Mouse (Mus musculus) thymus, postnatal 4 days (tissue): ENCODE measurements around the gene Olfr320.
"Not testable (repeated sequence)": the region's sequence is repeated elsewhere in the genome, so short reads cannot be mapped to it uniquely, and the experiment has no call there.

Experiments
- DNase-seq: peaks from one replicate; pipeline ENCODE4 v3.0.0; 2021

Olfr320 gene

GRCm38 (mm10) chr11:58680799-58681198 lies at the start of gene Olfr320:
Olfr320 (plus strand) TSS chr11:58681099.
- no peak for DNase-seq

DNA sequence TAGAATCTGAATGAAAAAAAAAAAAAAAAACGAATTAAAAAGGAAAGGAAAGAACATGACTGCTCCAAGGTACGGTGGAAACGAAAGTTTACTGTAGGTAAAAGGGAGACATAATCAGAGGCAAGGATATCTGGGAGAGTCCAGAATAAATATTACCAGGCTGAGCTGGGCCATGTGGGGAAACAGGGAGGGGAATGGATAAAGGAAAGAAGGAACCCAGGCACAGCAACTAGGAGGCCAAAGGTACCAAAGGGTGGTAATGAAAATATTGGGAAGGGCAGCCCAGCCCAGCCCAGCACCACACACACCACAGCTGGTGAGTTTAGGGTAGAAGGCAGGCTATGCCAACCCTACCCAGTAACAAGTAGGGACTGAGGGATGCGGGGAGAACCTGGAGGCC lies 46.0 kb upstream of the Olfr320 start:
- no peak for DNase-seq

- peak; percentile 72 for DNase-seq
Measured at GRCm38 (mm10) chr11:58636376-58636977, 44.4 kb upstream of the Olfr320 start.

- no peak for DNase-seq
Measured at GRCm38 (mm10) chr11:58638176-58638701, 42.7 kb upstream of the Olfr320 start.

- DNase-seq = peak; percentile 19
Measured at GRCm38 (mm10) chr11:58640272-58640867, 40.5 kb upstream of the Olfr320 start, which contains the start of gene Trim58. Trim58 (plus strand) TSS chr11:58640465.

DNA sequence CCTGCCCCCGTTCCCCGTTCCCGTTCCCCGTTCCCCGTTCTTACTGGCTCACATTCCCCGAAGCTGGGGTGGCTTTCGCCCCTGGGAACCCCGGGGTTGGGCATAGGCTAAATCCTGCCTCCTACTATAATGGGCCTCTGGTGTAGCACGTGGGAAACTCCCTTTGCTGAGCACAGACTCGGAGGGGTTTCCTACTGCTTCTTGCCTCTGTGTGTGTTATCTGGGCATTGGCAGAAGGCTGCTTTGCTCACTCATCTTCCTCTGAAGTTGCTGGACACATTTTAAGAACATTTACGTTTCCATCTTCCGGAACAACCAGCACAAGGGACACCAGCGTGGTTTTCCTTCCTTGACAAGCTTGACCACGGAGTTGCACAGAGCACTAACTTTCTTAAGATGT lies 39.8 kb upstream of the Olfr320 start:
- no peak for DNase-seq

DNA sequence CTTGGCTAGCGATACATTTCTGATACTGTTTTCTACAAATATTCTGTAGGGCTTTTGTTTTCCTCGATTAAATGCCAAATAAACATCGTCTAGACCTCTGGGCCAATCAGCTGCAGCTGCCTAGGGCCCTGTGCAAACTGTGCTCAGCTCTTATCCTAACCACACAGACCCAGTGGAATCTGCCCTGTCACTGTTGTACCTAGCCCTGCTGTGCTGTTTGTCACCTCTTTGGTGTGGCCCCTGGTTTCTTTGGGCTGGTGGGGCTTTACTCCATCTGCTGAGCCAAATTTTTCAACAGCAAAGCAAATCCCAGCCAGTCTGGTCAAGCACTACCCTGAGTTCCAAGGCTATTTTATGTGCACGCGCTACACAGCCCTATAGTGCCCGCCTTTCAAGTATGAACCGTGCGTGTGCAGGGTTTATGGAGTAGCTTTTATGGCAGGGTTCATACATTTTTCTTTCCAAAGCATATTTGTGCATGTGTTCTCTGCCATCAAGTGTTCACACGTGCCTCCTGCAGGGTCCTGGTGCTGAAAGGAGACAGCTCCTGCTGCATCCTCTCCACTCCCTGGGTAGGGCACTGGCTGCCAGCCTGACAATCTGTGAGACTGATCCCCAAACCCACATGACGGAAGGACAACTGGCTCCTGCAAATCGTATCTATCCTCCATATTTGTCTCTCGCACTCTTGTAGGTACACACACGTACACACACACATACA lies 39.1 kb upstream of the Olfr320 start:
- no peak for DNase-seq

- peak; percentile 85 for DNase-seq
Measured at GRCm38 (mm10) chr11:58643350-58643749, 37.5 kb upstream of the Olfr320 start.

DNA sequence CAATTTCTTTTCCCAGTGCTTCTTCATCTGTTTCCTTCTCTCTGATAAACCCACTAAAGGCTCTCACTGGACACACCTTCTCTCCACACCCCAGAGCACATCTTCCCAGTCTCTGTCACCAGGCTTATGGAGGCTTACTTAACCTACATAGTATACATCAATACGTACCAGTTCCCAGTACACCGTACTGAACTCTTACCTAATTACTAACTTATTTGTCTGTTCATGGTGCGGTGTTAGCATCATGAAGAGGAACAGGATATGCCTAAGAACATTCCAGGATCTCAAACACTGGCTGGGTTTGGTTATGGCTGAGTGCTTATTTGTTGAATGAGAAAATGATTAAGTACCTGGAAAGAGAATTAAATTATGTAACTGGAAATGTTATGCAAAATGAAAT lies 25.7 kb upstream of the Olfr320 start:
- no peak for DNase-seq

- no peak for DNase-seq
Measured at GRCm38 (mm10) chr11:58658596-58658995, 22.3 kb upstream of the Olfr320 start, which contains the start of gene Olfr322. Olfr322 (plus strand) TSS chr11:58658782.

DNA sequence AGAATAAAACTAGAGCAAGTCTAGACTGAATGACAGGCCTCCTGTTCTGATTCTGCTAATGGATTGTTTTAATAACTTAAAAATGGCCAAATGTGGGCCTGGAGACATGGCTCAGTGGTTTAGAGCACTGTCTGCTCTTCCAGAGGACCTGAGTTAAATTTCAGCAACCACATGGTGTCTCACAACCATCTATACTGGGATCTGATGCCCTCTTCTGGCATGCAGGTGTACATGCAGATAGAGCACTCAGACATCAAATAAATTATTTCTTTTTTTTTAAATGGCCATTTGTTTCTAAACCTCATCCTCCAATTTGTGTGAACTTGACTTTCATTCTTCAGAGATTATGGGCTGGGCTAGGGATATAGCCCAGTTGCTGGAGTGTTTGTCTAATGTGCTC lies 11.6 kb upstream of the Olfr320 start:
- no peak for DNase-seq

DNA sequence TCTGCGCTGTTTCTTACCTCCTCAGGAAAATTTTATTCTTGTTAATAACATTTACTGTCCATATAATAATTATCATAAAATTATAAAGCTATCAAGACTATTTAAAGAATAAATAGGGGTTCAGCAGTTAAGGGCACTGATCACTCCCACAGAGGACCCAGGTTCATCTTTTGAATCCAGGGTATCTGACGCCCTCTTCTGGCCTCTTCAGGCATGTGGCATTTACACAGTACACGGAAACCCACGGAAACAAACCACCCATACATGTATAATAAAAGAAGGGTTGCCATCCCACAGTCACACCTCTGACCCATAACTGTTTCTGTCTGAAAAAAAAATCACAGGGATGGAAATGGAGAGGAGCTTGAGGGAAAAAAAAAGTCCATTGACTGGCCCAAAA lies 9.1 kb upstream of the Olfr320 start:
- no peak for DNase-seq

DNA sequence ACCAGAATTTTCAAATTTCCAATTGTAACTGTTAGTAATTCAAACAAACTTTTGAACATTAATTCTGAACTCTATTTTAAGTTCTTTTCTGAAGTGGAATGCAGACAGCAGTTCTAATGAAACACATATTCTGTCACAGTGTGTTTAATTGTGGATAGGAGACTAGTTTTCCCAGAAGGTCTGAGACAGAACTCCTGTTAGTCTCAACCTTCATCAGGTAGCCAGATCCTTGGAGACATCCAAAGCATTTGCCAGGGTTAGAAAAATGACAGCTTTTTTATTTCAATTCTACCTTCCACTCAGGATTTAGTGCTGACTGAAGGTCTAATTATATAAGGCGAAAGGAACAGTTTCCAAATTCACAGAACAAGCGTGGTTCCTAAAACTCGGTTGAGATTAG lies 18.0 kb downstream of the Olfr320 start, which contains the start of gene Olfr319:
TSS of gene Olfr319 (plus strand) at position 301 of the 400 bp plus-strand sequence.
- no peak for DNase-seq

DNA sequence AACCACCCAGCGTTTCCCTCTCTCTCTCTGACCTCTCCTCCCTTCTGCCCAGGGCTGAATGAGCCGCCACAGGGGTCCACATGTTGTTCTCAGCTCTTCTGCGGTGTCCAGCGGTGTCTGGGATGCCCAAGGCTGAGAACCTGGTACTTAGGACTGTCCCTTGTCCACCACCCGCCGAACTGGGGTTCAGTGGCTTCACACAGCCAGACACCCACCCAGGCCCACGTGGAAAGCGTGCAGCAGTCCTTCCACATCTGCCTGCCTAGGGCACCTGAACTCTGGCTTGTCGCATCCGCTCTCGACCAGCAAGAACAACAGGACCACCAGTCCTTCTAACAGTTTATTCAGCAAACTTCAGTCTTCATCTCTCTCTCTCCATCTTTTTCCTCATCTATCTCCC lies 28.2 kb downstream of the Olfr320 start:
- DNase-seq = no peak

DNA sequence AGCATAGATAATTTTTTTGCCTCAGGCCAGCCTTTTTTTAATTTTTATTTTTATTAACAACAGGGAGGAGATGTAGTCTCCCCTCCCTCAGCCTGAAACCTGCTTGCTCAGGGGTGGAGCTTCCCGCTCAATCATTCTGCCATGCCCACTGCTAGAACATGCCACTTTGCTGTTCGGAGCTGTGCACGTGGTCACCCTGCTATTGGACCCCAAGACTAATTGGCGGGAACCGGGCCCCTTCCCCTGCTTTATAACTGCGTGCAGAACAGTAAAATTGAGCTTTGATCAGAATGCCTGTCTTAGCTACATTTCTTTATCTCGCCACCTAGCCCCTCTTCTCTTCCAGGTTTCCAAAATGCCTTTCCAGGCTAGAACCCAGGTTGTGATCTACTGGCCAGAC lies 36.8 kb downstream of the Olfr320 start:
- DNase-seq = not testable (repeated sequence)

GRCm38 (mm10) chr11:58719701-58720100 lies 38.8 kb downstream of the Olfr320 start:
- no peak for DNase-seq

DNA sequence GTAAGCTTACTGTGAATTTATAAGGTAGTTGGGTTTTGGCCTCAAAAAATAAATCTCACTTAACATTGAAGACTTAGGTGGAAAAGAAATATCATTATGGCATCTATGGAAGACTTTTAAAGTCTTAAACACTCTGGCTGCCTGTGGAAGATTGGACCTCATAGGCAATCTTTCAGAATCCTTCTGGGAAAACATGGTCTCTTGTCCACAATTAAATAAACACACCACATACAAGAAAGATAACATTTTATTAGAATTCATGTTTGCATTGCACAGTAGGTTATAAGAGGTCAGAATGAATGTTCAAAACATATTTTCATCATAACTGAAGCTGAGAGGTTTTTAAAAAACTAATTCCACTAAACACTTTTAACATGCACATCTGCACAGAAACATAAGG lies 43.0 kb downstream of the Olfr320 start, which contains the start of gene Olfr318:
TSS of gene Olfr318 (minus strand) at position 101 of the 400 bp plus-strand sequence.
- no peak for DNase-seq

GRCm38 (mm10) chr11:58727896-58728650 lies 47.2 kb downstream of the Olfr320 start:
- DNase-seq = not testable (repeated sequence)

GRCm38 (mm10) chr11:58733372-58733771 lies 52.5 kb downstream of the Olfr320 start:
- DNase-seq = no peak
